Mouse (Mus musculus) testis, adult 2 months (tissue): Measurements from ENCODE around the gene Ei24.

Experiments
- CTCF ChIP-seq: fragments of 200-500 bp; IDR thresholded peaks from 2 replicates; pipeline ENCODE4 v1.5.1; 2012; ENCODE audit warnings: low read depth, mild to moderate bottlenecking, inconsistent platforms, low read length, moderate library complexity; ENCODE audit not compliant: control insufficient read depth, insufficient read depth, insufficient replicate concordance
- POLR2A ChIP-seq: fragments of 200-500 bp; IDR thresholded peaks from 2 replicates; pipeline ENCODE4 v1.6.1; 2012; ENCODE audit warnings: low read depth, mild to moderate bottlenecking, inconsistent platforms, low read length, moderate library complexity; ENCODE audit not compliant: control insufficient read depth

- no peak for TF ChIP-seq POLR2A
- TF ChIP-seq CTCF, result no peak
These were observed 28.8 kb downstream of the Ei24 start for GRCm38 (mm10) chr9:36768156-36769047.
